Mouse (Mus musculus) mature B cell (primary cell): Measurements from ENCODE around the gene Lrsam1.

Experiments used
- in situ Hi-C: fragments of 300-500 bp; cut with MboI; formaldehyde crosslinking; loops from 2 replicates; pipeline ENCODE4 v1.14.3; 2019

The Lrsam1 gene

DNA sequence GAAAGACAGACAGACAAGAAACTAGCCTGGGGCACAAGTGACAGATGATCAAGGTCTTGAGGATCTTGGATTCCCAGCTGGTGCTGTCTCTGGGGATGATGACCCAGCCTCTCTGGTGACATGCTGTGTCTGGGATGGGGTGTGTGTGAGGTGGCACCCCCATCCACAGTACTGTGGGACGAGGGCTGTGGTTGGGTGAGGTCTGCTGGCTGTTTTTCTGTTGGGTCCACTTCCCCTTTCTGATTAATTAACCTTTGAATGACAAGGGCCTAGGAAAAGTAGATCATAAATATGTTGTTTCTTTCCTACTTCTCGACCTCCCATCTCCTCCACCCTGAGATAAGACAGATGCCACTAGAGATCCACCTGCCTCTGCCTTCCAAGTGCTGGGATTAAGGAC, 67.3 kb downstream of the Lrsam1 start:
- in situ Hi-C loops = no loop called here

- in situ Hi-C loops = no loop called here
Observed at GRCm38 (mm10) chr2:32892490-32892889, 68.9 kb downstream of the Lrsam1 start.

- in situ Hi-C loops = no loop called here
Observed at GRCm38 (mm10) chr2:32891278-32891677, 70.1 kb downstream of the Lrsam1 start.

DNA sequence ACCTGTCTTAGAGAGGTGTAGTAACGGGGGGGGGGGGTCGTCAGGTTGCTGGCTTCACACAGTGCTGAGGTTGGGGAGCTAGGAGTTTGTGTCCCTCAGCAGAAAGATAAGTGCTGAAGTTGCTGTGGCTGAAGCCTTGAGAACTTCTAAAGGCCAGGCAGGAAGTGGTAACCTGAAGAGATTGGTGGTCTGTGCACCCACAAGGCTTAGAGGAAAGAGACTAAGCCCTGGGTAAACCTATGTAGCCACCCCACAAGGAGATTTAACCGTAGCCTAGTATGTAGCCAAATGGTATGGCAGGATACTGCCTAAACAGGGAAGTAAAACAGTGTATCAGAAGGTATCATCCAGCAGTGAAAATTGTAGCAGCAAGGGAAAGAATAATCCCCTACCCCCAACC, 71.1 kb downstream of the Lrsam1 start:
- in situ Hi-C loops = no loop called here

DNA sequence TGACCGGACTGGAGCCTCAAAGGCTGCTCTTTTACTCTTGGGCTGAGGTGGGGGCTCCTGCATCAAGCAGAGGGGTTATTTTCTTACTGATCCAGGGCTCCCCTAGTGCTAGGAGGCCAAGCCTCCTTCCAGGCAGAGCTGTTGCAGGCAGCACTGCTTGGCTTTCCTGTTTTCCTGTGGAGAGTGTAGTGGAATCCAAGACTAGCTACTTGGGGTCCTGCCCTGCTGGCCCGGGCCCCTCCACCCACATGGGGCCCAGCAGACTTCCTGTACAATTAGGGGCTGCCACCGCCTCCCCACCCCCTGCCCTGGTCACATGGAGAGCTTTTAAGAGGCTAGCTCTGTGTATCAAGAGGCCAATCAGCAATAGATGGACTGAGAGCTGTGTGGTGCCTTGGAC, 72.9 kb downstream of the Lrsam1 start:
- in situ Hi-C loops = no loop called here

- in situ Hi-C loops = no loop called here
Observed at GRCm38 (mm10) chr2:32888029-32888428, 73.4 kb downstream of the Lrsam1 start.

DNA sequence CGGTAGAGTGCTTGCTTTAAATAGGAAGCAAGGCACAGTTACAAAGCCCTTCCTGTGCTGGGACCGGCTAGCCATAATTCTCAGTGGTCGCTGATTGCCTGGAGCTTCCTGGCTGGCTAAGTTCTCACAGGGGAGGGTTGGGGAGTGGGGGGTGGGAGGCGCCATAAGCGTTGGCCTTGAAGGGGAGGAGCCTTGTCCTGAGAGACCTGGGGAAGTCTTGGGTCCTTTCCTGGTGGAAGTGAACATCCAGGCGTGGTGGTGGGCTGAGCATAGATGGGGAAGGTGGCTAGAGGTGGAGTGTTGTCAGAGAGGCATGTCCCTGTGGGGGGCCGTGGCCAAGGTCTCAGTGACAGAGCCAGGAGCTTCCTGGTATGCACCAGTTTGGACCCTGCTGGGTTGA, 76.7 kb downstream of the Lrsam1 start:
- in situ Hi-C loops = no loop called here

GRCm38 (mm10) chr2:32882283-32883043, 79.0 kb downstream of the Lrsam1 start:
- in situ Hi-C loops = no loop called here

- in situ Hi-C loops = no loop called here
Observed at GRCm38 (mm10) chr2:32881723-32882122, 79.7 kb downstream of the Lrsam1 start.

GRCm38 (mm10) chr2:32881054-32881453, 80.4 kb downstream of the Lrsam1 start:
- in situ Hi-C loops = no loop called here

GRCm38 (mm10) chr2:32879593-32879992, 81.8 kb downstream of the Lrsam1 start:
- in situ Hi-C loops = no loop called here

DNA sequence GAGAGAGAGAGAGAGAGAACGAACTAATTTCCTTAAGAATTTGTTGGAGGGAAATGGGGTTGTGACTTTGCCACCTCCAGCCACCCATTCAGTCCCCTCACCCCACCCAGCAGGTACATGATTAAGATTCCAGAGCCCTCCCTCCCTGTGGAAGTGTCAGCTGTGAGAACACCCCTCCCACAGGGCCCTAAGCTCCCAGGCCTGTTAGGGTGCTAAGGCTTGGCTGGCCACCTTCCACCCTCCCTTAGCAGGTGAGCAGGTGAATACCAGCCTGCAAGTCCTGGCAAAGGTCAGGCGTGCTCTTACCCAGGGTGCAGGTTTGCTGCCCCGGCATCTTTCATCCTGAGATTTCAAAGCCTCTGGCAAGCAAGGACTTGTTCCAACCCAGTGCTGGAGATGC, 83.0 kb downstream of the Lrsam1 start:
- in situ Hi-C loops = no loop called here

- in situ Hi-C loops = no loop called here
Observed at GRCm38 (mm10) chr2:32877761-32878393, 83.5 kb downstream of the Lrsam1 start.

GRCm38 (mm10) chr2:32877303-32877702, 84.1 kb downstream of the Lrsam1 start:
- in situ Hi-C loops = no loop called here

- in situ Hi-C loops = no loop called here
Observed at GRCm38 (mm10) chr2:32876490-32877302, 84.7 kb downstream of the Lrsam1 start.

- in situ Hi-C loops = no loop called here
Observed at GRCm38 (mm10) chr2:32875675-32876489, 85.5 kb downstream of the Lrsam1 start, which contains the start of gene Fam129b. Gene Fam129b (plus strand): TSS chr2:32876114.
